Mouse (Mus musculus) lung, postnatal 0 days (tissue): ENCODE results near the gene S100a16.

Experiments used
- CTCF ChIP-seq: IDR thresholded peaks from 2 replicates; pipeline ENCODE4 v1.5.1; 2016; ENCODE audit warnings: antibody characterized with exemption, mild to moderate bottlenecking
- EP300 ChIP-seq: IDR thresholded peaks from 2 replicates; pipeline ENCODE4 v1.6.1; 2016; ENCODE audit warnings: antibody characterized with exemption, mild to moderate bottlenecking, control low read depth

DNA sequence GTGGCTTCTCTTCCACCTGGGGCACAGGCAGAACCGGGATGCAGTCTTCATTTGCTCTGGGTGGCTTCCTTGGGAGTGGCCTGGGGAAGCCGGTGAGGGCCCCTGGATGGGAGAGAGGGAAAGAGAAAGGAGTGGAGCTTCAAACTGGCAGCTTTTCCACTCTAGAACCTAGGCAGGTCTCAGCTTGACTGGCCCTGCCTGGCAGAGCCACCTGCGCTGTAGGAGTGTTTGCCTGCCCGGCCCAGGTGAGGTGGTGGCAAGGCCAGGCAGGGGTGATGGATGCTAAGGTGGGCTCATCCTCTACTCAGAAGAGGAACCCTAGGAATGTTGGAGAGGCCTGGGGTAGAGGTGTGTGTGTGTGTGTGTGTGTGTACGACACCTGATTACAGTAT is 847 bp downstream of the S100a16 start:
- no peak for TF ChIP-seq EP300
- no peak for TF ChIP-seq CTCF
